Mouse (Mus musculus) adrenal gland, postnatal 10 days (tissue): ENCODE data around the gene Btg1. TPM values are rescaled to one million over a fixed set of nuclear protein-coding genes. Genes with fewer than 3 reads are reported as not detected.

Experiments used
- DNase-seq: peaks from one replicate; pipeline ENCODE4 v3.0.0; 2021; ENCODE audit warnings: mixed read lengths
- total RNA-seq, 2 experiments: library from RNA; stranded (reverse); gene quantifications; 2 replicates each; pipeline ENCODE4 v1.2.3; 2021

The Btg1 gene
- total RNA-seq, 2 experiments from 2014 or later, result 107 to 168 TPM

GRCm38 (mm10) chr10:96663739-96664430, 47.1 kb downstream of the Btg1 start:
- no peak for DNase-seq
